Mouse (Mus musculus): ENCODE results near the gene Reps2.

- no peak for TF ChIP-seq EP300 (IDR thresholded peaks at IDR 0.05; ENCODE audit: insufficient read depth, low read depth, low read length)
- TF ChIP-seq POLR2A (IDR thresholded peaks at IDR 0.05; ENCODE audit: insufficient read depth, low read depth, low read length), result no peak
- TF ChIP-seq CTCF (IDR thresholded peaks at IDR 0.05), result peak; percentile 63
Observed at GRCm38 (mm10) chrX:162453821-162454402, 189.5 kb downstream of the Reps2 start.

Data from heart, adult 2 months (tissue).